Mouse (Mus musculus) G1E-ER4 (cell line): ENCODE measurements around the gene Zfp526. TPM values are rescaled to one million over a fixed set of nuclear protein-coding genes. Genes with fewer than 3 reads are reported as not detected.

Experiments used
- GATA1 ChIP-seq: IDR thresholded peaks from one replicate; pipeline ENCODE4 v1.8.0; 2012; ENCODE audit warnings: low read length, inconsistent platforms
- polyA plus RNA-seq: library from polyadenylated mRNA; stranded (reverse); fragments of >175 nt; gene quantifications from 2 replicates; pipeline ENCODE4 v1.2.3, GENCODE M21; 2012

The Zfp526 gene
- polyA plus RNA-seq, 1 experiment = 56.1 TPM

GRCm38 (mm10) chr7:25197384-25198018 lies 23.7 kb upstream of the Zfp526 start:
- TF ChIP-seq GATA1 = no peak

DNA sequence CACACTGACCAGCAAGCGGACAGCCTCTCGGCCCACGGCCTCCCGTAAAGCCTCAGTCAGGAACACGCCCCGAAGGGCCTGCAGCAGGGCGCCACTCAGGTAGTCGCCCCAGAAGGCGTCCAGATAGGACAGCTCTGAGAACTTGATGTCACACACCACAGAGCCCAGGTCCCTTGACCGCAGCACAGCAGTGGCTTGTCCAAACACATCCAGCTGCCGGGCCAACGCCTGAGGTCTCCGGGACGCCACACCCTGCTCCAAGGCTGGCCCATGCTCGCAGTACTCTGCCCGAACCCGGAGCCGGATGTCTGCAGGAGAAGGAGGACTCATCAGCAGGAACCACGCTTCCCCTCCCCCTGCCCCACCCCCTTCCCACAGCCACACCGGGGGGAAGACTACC lies 17.6 kb upstream of the Zfp526 start:
- no peak for TF ChIP-seq GATA1

GRCm38 (mm10) chr7:25205355-25206093 lies 15.7 kb upstream of the Zfp526 start:
- TF ChIP-seq GATA1 = no peak

DNA sequence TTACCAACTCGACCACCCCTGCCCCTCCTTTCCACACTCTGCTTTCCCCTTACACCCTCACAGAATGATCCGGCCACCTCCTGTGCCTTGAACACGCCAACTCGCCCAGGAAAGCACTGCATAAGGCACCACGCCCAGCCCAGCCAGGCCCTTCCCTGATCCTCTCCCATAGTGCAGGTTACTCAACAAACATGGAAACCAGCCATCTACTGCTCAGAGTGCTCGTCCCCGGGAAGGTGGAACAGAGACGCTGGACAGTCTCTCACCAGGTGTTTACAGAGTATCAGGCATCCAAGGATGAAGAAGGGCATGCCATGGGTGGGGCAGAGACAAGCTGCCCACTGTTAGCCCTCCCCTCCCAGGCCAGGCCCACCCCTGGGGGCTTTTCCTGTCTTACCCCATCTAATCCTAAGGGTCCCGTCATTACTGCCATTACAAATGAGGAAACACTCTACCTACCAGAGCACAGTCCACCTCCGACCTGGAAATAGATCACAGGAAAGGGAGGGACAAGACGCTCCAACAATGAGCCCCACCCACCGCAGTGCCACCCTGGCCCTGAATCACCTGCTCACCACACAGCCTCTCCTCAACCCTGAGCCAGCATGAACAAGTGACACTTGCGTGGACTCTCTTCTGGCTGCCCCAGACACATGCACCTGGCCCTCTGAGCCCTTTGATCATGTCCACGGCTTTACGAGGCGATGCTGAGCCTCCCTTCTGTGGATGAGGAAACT lies 15.0 kb upstream of the Zfp526 start:
- TF ChIP-seq GATA1 = no peak

GRCm38 (mm10) chr7:25209161-25209622 lies 12.0 kb upstream of the Zfp526 start:
- no peak for TF ChIP-seq GATA1

GRCm38 (mm10) chr7:25210482-25210881 lies 10.7 kb upstream of the Zfp526 start:
- TF ChIP-seq GATA1 = no peak

DNA sequence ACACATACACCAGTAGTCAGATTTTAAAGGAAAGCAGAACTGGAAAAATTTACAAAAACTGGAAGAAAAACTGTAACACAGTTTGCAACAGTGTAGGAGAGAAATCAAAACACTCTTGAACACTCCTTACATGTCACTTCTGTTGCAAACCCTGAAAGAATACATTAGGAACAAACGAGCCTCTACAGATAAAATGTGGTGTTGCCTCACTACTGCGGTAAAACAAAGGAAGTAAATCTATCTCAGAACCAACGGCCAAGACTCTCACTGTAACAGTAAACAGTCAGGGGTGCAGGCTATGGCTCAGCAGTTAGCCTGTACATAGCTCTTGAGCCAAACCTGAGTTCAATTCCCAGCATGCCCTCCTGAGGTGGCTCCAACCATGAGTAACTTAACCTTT lies 8.1 kb upstream of the Zfp526 start:
- no peak for TF ChIP-seq GATA1

GRCm38 (mm10) chr7:25214172-25214571 lies 7.1 kb upstream of the Zfp526 start:
- TF ChIP-seq GATA1 = no peak

DNA sequence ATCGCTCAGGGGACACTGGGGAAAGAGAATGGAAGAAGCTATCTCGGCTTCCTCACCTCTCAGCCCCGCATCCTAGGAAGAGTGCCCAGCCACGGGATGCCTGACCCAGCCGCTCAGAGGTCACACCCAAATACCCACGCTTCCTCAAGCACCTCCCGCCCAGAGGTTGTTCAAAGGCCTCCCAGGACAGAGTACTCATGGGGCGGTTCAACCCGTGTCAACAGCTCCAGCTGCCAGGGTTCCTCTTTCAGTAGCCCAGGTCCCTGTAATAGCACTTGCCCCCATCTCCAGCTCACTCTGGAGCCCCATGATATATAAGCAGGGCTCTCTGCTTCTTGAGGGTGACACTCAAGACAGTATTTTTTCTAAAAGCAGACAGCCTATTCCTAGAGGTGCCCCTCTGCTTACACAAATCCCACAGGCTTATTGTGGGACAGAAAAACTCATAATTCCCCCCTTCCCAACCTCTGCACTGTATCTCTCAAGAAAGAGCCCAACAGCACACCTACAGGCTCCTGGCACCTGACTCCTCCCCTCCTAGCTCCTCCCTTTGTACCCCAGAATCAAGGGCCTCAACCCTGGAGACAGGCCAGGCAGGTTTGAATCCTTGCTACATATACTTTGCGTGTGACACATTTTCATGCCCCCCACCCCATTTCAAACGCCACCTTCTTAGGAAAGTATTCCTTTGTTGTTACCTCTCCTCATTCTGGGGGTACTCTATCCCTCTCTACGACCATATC lies 3.4 kb upstream of the Zfp526 start:
- TF ChIP-seq GATA1 = no peak

DNA sequence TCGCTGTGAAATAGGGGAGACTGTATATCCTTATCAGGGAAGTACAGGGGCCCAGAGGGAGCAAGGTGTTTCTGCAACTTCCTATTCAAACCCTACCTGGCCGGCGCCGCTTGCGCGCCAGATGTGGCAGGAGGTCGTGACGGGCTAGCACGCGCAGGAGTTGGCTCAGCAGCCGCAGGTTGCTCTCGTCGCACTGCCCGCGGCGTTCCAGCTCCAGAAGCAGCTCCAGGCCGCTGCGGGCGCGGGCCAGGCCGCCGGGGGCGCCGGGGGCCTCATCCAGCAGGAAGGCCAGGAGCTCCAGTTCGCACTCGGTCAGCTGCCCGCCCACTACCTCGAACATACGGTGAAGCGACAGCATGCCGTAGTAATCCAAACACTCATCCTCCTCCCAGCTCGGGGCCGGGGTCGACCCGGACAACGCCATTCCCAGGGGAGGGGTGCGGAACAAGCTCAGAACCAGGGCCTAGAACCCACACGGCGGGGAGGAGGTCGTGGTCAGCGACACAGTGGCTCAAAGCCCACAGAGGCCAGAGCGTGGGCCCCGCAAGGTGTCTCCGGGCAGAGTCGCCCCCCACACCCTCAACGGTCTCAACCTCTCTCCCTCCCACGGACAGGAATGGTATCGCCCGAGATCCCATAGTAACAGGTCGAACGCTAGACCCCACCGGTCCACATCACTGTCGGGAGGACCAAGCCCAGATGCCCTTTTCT lies 2.4 kb upstream of the Zfp526 start:
- no peak for TF ChIP-seq GATA1

- TF ChIP-seq GATA1 = no peak
Measured at GRCm38 (mm10) chr7:25219416-25219750, 1.8 kb upstream of the Zfp526 start.

GRCm38 (mm10) chr7:25219756-25220456 lies 1.3 kb upstream of the Zfp526 start:
- no peak for TF ChIP-seq GATA1

GRCm38 (mm10) chr7:25220457-25221101 lies 646 bp upstream of the Zfp526 start, which contains the start of gene Dedd2:
Gene Dedd2 (minus strand): TSS chr7:25220615.
- TF ChIP-seq GATA1 = no peak
